Comparison of ENCODE assay signal across 9 mouse cellular contexts in genomic region chr11:69706775-69707479, GRCm38 (mm10). TPM values are rescaled to one million over a fixed set of nuclear protein-coding genes. Genes with fewer than 3 reads are reported as not detected.
DNase-seq lines count a peak whose midpoint lies in the region; ATAC-seq and TF ChIP-seq lines count a peak whose summit lies in the region.
"Had no signal": no experiment of that assay in that cellular context is flagged by ENCODE, and none has a peak within 500 bp of the region (broad histone marks: within the 10 kb centered on the region; RNA-seq: fewer than 3 reads in every experiment).

No protein-coding gene starts in this region.

- ATAC-seq in erythroblast, adult 5-6 weeks (replicated peaks; ENCODE audit: low FRiP score, poor library complexity, severe bottlenecking): no peak

- intact Hi-C loops in left cerebral cortex, adult 2 months (cut with DNase I): no loop called here

- no peak; the same call in 1 of the 2 replicates for TF ChIP-seq CTCF in left cerebral cortex, adult 2 months (IDR thresholded peaks at IDR 0.05)

- peak in 1 of 2 experiments; percentile 45 for DNase-seq in left cerebral cortex, adult 2 months (ENCODE audit: extremely low spot score in 1 of 2, low spot score in 2 of 2)
- DNase-seq in left cerebral cortex, adult 11 months (ENCODE audit: low spot score): no peak
- DNase-seq in adipocyte (ENCODE audit: low spot score): peak; percentile 76
- DNase-seq in cerebellum, adult 9-10 months: peak; percentile 99
- DNase-seq in kidney, adult 8-10 months: peak; percentile 90 to 92
- no peak for DNase-seq in embryo, embryonic 10.5 days (ENCODE audit: low spot score)
- DNase-seq in spleen, postnatal 10 days (ENCODE audit: low spot score in 2 of 2): no peak

- peak overlapping the region; percentile 24; the same call in 1 of the 2 replicates for H3K27ac ChIP-seq in left cerebral cortex, adult 2 months
- H3K27ac ChIP-seq: liver, embryonic 14.5 days had no signal

- H3K4me3 ChIP-seq in left cerebral cortex, adult 2 months: no peak overlapping the region

RNA-seq across cellular contexts. Expression of gene Tnfsfm13, which starts 11.0 kb away (rescaled TPM):
- total RNA-seq in left cerebral cortex, adult 2 months (2021): 1 to 10 TPM; 1.4 to 1.9 TPM
- total RNA-seq in erythroblast, adult 5-6 weeks (2015; ENCODE audit: low replicate concordance): 0.38 and 4.8 TPM in 2 replicates
- 2.8 and 5.2 TPM in 2 replicates for total RNA-seq in erythroblast, adult 5-6 weeks (2017; ENCODE audit: low replicate concordance)

RNA-seq across cellular contexts. Expression of gene Tnfsf12, which starts 11.3 kb away (rescaled TPM):
- 10 to 100 TPM in 1 of 2 experiments, 1 to 10 TPM in 1; 9.5 to 10.6 TPM for total RNA-seq in left cerebral cortex, adult 2 months (2021)
- 1.3 TPM in 1 of 2 replicates, not detected in the other for total RNA-seq in erythroblast, adult 5-6 weeks (2015; ENCODE audit: low replicate concordance)
- 0.17 and 1.1 TPM in 2 replicates for total RNA-seq in erythroblast, adult 5-6 weeks (2017; ENCODE audit: low replicate concordance)

RNA-seq across cellular contexts. Expression of gene Tnfsf13, which starts 21.3 kb away (rescaled TPM):
- total RNA-seq in left cerebral cortex, adult 2 months (2021): 1 to 10 TPM; 3.3 to 3.8 TPM
- 9.2 and 17.9 TPM in 2 replicates for total RNA-seq in erythroblast, adult 5-6 weeks (2015; ENCODE audit: low replicate concordance)
- total RNA-seq in erythroblast, adult 5-6 weeks (2017; ENCODE audit: low replicate concordance): 0.28 and 7.8 TPM in 2 replicates

RNA-seq across cellular contexts. Expression of gene Senp3, which starts 25.0 kb away (rescaled TPM):
- total RNA-seq in left cerebral cortex, adult 2 months (2021): 100 to 1,000 TPM; 108 to 111 TPM
- 46.4 and 52.3 TPM in 2 replicates for total RNA-seq in erythroblast, adult 5-6 weeks (2015; ENCODE audit: low replicate concordance)
- 10.3 and 18.2 TPM in 2 replicates for total RNA-seq in erythroblast, adult 5-6 weeks (2017; ENCODE audit: low replicate concordance)

RNA-seq across cellular contexts. Expression of gene Eif4a1, which starts 34.7 kb away (rescaled TPM):
- 100 to 1,000 TPM; 299 to 311 TPM for total RNA-seq in left cerebral cortex, adult 2 months (2021)
- 177 and 204 TPM in 2 replicates for total RNA-seq in erythroblast, adult 5-6 weeks (2015; ENCODE audit: low replicate concordance)
- total RNA-seq in erythroblast, adult 5-6 weeks (2017; ENCODE audit: low replicate concordance): 163 and 169 TPM in 2 replicates

Comparison
In these comparisons a context has a peak if more than half of its experiments do, and no peak if none do; other contexts are left out.
1. DNase-seq: peak in adipocyte (single experiment), cerebellum, adult 9-10 months (single experiment) and kidney, adult 8-10 months (2 of 2); none in left cerebral cortex, adult 11 months (single experiment), embryo, embryonic 10.5 days (single experiment) and spleen, postnatal 10 days (0 of 2).
2. RNA of gene Tnfsf12, which starts 11.3 kb away (total RNA-seq): 9.5 to 10.6 TPM in left cerebral cortex, adult 2 months; 0.17 to 1.3 TPM in erythroblast, adult 5-6 weeks; every median in the first group is over 4 times any median in the second.